ENCODE assay signal across 16 mouse cellular contexts in genomic region chrX:42333631-42334030, GRCm38 (mm10).
A peak's percentile ranks its signal among the peaks of the same experiment; 100 is the strongest.
DNase-seq lines count a peak whose midpoint lies in the region.
"Had no signal": no experiment of that assay in that cellular context is flagged by ENCODE, and none has a peak within 500 bp of the region (broad histone marks: within the 10 kb centered on the region; RNA-seq: fewer than 3 reads in every experiment).

No protein-coding gene starts in this region.

- intact Hi-C loops in heart, postnatal 25 days (cut with DNase I) = no loop called here
- intact Hi-C loops in heart, postnatal 10 days (cut with DNase I) = no loop called here
- intact Hi-C loops in heart, postnatal 36 days (cut with DNase I) = no loop called here
- intact Hi-C loops in left cerebral cortex, postnatal 36 days (cut with DNase I) = no loop called here

- DNase-seq in heart, adult 11 months = peak; percentile 64
- DNase-seq in heart, postnatal 25 days (ENCODE audit: low spot score) = no peak
- peak; percentile 14 to 15 for DNase-seq in heart, postnatal 10 days
- DNase-seq in heart, postnatal 36 days = no peak
- peak; percentile 7 to 25 for DNase-seq in right cerebral cortex, adult 2 months (ENCODE audit: low spot score in 2 of 2)
- DNase-seq in right cerebral cortex, postnatal 4 days = no peak
- peak; percentile 10 to 15 for DNase-seq in left cerebral cortex, postnatal 36 days (ENCODE audit: low spot score in 2 of 2)
- no peak for DNase-seq in B cell, adult 2 months
- DNase-seq: cerebellum, adult 2 months; cerebellum, postnatal 36 days; gastrocnemius, adult 2 months; kidney, adult 2 months; kidney, postnatal 10 days; lung, postnatal 14 days; spleen, adult 18-20 months; thymus, postnatal 36 days had no signal

Comparison
In these comparisons a context has a peak if more than half of its experiments do, and no peak if none do; other contexts are left out.
1. DNase-seq: peak in heart, adult 11 months (single experiment), heart, postnatal 10 days (2 of 2), right cerebral cortex, adult 2 months (2 of 2) and left cerebral cortex, postnatal 36 days (2 of 2); none in heart, postnatal 25 days (single experiment), heart, postnatal 36 days (0 of 2), right cerebral cortex, postnatal 4 days (single experiment) and B cell, adult 2 months (0 of 2).